Mouse (Mus musculus): ENCODE results near the gene Rela.

Rela gene

GRCm38 (mm10) chr19:5637069-5638047 lies at the start of gene Rela:
Gene Rela (plus strand): TSS chr19:5637483.
- peak; percentile 94 to 95 for DNase-seq

- DNase-seq = peak; percentile 21 to 61
These were observed 48.1 kb upstream of the Rela start for GRCm38 (mm10) chr19:5589159-5589558.

- DNase-seq = no peak
These were observed 45.4 kb upstream of the Rela start for GRCm38 (mm10) chr19:5591888-5592287.

GRCm38 (mm10) chr19:5599224-5599623 lies 38.1 kb upstream of the Rela start:
- DNase-seq = no peak

GRCm38 (mm10) chr19:5601752-5602541 lies 35.3 kb upstream of the Rela start, which contains the start of gene Rnaseh2c:
Gene Rnaseh2c (plus strand): TSS chr19:5601873.
- peak; percentile 83 to 87 for DNase-seq

GRCm38 (mm10) chr19:5603664-5604063 lies 33.6 kb upstream of the Rela start:
- DNase-seq = no peak

GRCm38 (mm10) chr19:5605126-5605525 lies 32.2 kb upstream of the Rela start:
- DNase-seq = no peak

GRCm38 (mm10) chr19:5606196-5606595 lies 31.1 kb upstream of the Rela start:
- peak in 1 of 2 experiments; percentile 8 for DNase-seq

GRCm38 (mm10) chr19:5607705-5608410 lies 29.4 kb upstream of the Rela start:
- DNase-seq = no peak

- DNase-seq = no peak
These were observed 28.6 kb upstream of the Rela start for GRCm38 (mm10) chr19:5608707-5609106.

GRCm38 (mm10) chr19:5609171-5609546 lies 28.1 kb upstream of the Rela start:
- DNase-seq = no peak

GRCm38 (mm10) chr19:5609547-5610404 lies 27.5 kb upstream of the Rela start, which contains the start of gene Kat5:
Gene Kat5 (minus strand): TSS chr19:5610237.
- DNase-seq = peak; percentile 92 to 97

- DNase-seq = peak in 1 of 2 experiments; percentile 19
These were observed 25.3 kb upstream of the Rela start for GRCm38 (mm10) chr19:5611973-5612372.

- no peak for DNase-seq
These were observed 24.4 kb upstream of the Rela start for GRCm38 (mm10) chr19:5612762-5613411.

- no peak for DNase-seq
These were observed 22.3 kb upstream of the Rela start for GRCm38 (mm10) chr19:5614953-5615352.

- DNase-seq = no peak
These were observed 17.3 kb upstream of the Rela start for GRCm38 (mm10) chr19:5620007-5620406.

- no peak for DNase-seq
These were observed 15.4 kb upstream of the Rela start for GRCm38 (mm10) chr19:5621884-5622283.

GRCm38 (mm10) chr19:5625311-5625710 lies 12.0 kb upstream of the Rela start:
- DNase-seq = no peak

- no peak for DNase-seq
These were observed 7.4 kb upstream of the Rela start for GRCm38 (mm10) chr19:5629907-5630306.

- no peak for DNase-seq
These were observed 5.2 kb upstream of the Rela start for GRCm38 (mm10) chr19:5632120-5632519.

- DNase-seq = no peak
These were observed 1.2 kb upstream of the Rela start for GRCm38 (mm10) chr19:5636036-5636570.

All from kidney, postnatal 36 days (tissue).